Mouse (Mus musculus) heart, adult 2 months (tissue): ENCODE results near the gene Gm5751. TPM values are rescaled to one million over a fixed set of nuclear protein-coding genes. Genes with fewer than 3 reads are reported as not detected.

ENCODE experiments used
- DNase-seq, 2 experiments: peaks; one replicate each; pipeline ENCODE4 v3.0.0; 2021
- H3K27ac ChIP-seq: fragments of 200-600 bp; 2 replicates; pipeline ENCODE4 v1.8.1; 2022
- H3K27me3 ChIP-seq: fragments of 200-500 bp; 2 replicates; pipeline ENCODE4 v1.6.1; 2012; ENCODE audit warnings: mild to moderate bottlenecking, low read length, inconsistent platforms, mixed read lengths; ENCODE audit not compliant: control insufficient read depth, insufficient read depth
- H3K36me3 ChIP-seq: fragments of 200-500 bp; 2 replicates; pipeline ENCODE4 v1.6.1; 2012; ENCODE audit warnings: low read length, inconsistent platforms; ENCODE audit not compliant: control insufficient read depth, insufficient read depth
- H3K4me1 ChIP-seq: fragments of 200-500 bp; 2 replicates; pipeline ENCODE4 v1.6.1; 2011; ENCODE audit warnings: low read length; ENCODE audit not compliant: control insufficient read depth, insufficient read depth
- H3K4me3 ChIP-seq: fragments of 200-600 bp; 2 replicates; pipeline ENCODE4 v1.8.1; 2022
- H3K79me2 ChIP-seq: fragments of 200-500 bp; replicated peaks from 2 replicates; pipeline ENCODE4 v1.6.1; 2012; ENCODE audit warnings: mild to moderate bottlenecking, inconsistent platforms, low read length, moderate library complexity, mixed read lengths; ENCODE audit not compliant: control insufficient read depth, insufficient read depth
- H3K9ac ChIP-seq: fragments of 200-500 bp; 2 replicates; pipeline ENCODE4 v1.6.1; 2012; ENCODE audit warnings: low read depth, mild to moderate bottlenecking, control low read depth, inconsistent platforms, low read length, mixed read lengths
- CTCF ChIP-seq: fragments of 200-600 bp; IDR thresholded peaks from 2 replicates; pipeline ENCODE4 v1.8.1; 2022; ENCODE audit warnings: antibody characterized with exemption, mild to moderate bottlenecking, moderate library complexity
- EP300 ChIP-seq: fragments of 200-500 bp; IDR thresholded peaks from 2 replicates; pipeline ENCODE4 v1.6.1; 2011; ENCODE audit warnings: low read depth, low read length, control low read depth; ENCODE audit not compliant: insufficient read depth
- POLR2A ChIP-seq: fragments of 200-500 bp; IDR thresholded peaks from 2 replicates; pipeline ENCODE4 v1.6.1; 2011; ENCODE audit warnings: mild to moderate bottlenecking, low read depth, low read length, control low read depth; ENCODE audit not compliant: insufficient read depth
- WGBS: fragments of 180-500 bp; shearing (Covaris S2); methylation state at CpG from one replicate; pipeline ENCODE4 v1.1.7; 2018; 5-methylcytosine and 5-hydroxymethylcytosine counted together
- intact Hi-C: fragments of 180-260 bp; cut with DNase I; formaldehyde crosslinking; loops from one replicate; pipeline ENCODE4 v1.15.1; 2025
- polyA plus RNA-seq: library from polyadenylated mRNA; depleted of rRNA; stranded (reverse); fragments of >200 nt; gene quantifications from 2 replicates; pipeline ENCODE4 v1.2.3, GENCODE M21; 2012
- total RNA-seq, 2 experiments: library from RNA; stranded (reverse); gene quantifications; 2 replicates each; pipeline ENCODE4 v1.2.3; 2021

Gene Gm5751
- total and polyA plus RNA-seq, 3 experiments = not detected

DNA sequence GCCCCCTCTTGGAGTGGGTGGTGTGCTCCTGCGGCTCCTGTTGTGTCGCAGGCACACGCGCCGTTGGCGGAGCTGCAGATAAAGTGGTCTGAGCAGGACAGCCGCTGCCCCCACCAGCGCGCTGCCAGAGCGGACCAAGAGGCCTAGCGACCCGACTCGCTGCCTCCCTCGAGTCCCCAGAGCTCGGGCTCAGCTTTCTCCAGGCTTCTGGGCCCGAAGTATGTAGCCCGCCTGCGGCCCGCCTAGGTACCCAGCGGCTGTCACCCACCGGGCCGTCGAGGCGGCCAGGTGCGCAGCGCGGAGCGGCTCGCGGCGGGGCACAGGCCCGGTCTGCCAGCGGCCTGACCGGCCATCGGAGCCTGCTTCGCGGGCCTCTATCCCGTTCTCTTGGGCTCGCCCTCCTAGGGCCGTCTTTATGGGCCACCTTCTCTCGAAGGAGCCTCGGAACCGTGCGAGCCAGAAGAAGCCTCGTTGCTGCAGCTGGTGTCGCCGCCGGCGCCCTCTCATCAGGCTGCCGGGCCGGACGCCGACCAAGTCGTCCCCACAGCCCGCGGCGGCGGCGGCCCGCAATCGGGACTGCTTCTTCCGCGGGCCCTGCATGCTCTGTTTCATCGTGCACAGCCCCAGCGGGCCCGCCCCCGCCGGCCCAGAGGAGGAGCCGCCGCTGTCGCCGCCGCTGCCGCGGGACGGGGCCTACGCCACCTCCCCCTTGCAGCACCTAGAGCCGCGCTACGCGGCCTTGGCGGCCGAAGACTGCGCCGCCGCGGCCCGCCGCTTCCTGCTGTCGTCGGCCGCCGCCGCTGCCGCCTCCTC, 18.5 kb downstream of the Gm5751 start, which contains the start of gene B630019K06Rik:
TSS of gene B630019K06Rik (plus strand) at position 40 of the 813 bp plus-strand sequence.
- WGBS = 13% methylated on average over 86 of the region's 95 CpGs
- Histone ChIP-seq H3K27me3 (no peaks in the 10 kb centered on the region), H3K4me3 (peak within 1 kb of the TSS; percentile 56), H3K36me3 (no peaks in the 10 kb centered on the region), H3K4me1 (no peaks in the 10 kb centered on the region), H3K9ac (peak within 1 kb of the TSS; percentile 88), H3K27ac (peak within 1 kb of the TSS; percentile 36; the same call in 1 of the 2 replicates), H3K79me2 (no peaks in the 10 kb centered on the region)
- DNase-seq = peak; percentile 79 to 83
- no peak for TF ChIP-seq EP300
- no peak for TF ChIP-seq POLR2A
- no peak for TF ChIP-seq CTCF
- intact Hi-C loops = no loop called here

DNA sequence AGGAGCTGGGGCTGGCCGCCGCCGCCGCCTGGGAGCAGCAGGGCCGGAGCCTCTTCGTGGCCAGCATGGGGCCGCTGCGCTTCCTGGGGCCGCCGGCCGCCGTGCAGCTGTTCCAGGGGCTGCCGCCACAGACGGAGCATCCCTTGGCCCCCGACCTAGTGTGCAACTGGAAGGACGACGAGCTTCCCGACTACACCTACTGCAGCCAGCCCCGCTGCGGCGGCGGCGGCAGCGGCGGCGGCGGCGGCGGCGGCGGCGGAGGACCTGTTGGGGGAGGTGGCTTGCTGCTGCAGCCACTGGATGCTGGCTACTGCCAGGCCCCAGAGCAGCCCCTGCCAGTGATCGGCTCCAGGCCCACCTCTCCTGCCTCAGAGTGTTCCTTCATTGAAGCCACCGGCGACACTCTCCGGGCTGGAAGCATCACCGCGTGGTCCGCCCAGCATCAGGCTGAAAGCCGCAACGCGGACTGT, 19.2 kb downstream of the Gm5751 start:
- H3K4me1 ChIP-seq = no peaks in the 10 kb centered on the region
- DNase-seq = no peak
- 16% methylated on average over 41 of the region's 42 CpGs for WGBS
- H3K27me3 ChIP-seq = no peaks in the 10 kb centered on the region
- H3K27ac ChIP-seq = no peak overlapping the region
- peak overlapping the region; percentile 56 for H3K4me3 ChIP-seq
- peak overlapping the region; percentile 88 for H3K9ac ChIP-seq
- H3K36me3 ChIP-seq = no peaks in the 10 kb centered on the region
- TF ChIP-seq POLR2A (no peak), EP300 (no peak), CTCF (no peak)
- H3K79me2 ChIP-seq = no peaks in the 10 kb centered on the region
- intact Hi-C loops = no loop called here

GRCm38 (mm10) chrX:8900823-8901222, 26.8 kb downstream of the Gm5751 start:
- H3K4me1 ChIP-seq = no peaks in the 10 kb centered on the region
- H3K79me2 ChIP-seq = no peaks in the 10 kb centered on the region
- TF ChIP-seq EP300 (no peak), CTCF (no peak), POLR2A (no peak)
- H3K9ac ChIP-seq = no peak overlapping the region
- 62% methylated on average over 4 of the region's 4 CpGs for WGBS
- no peak overlapping the region for H3K4me3 ChIP-seq
- no peak overlapping the region for H3K27ac ChIP-seq
- intact Hi-C loops = no loop called here
- no peak for DNase-seq
- no peaks in the 10 kb centered on the region for H3K36me3 ChIP-seq
- H3K27me3 ChIP-seq = no peaks in the 10 kb centered on the region

GRCm38 (mm10) chrX:8901906-8902472, 27.9 kb downstream of the Gm5751 start:
- Histone ChIP-seq H3K4me3 (no peak overlapping the region), H3K36me3 (no peaks in the 10 kb centered on the region), H3K4me1 (no peaks in the 10 kb centered on the region), H3K9ac (no peak overlapping the region), H3K27me3 (no peaks in the 10 kb centered on the region), H3K79me2 (no peaks in the 10 kb centered on the region), H3K27ac (no peak overlapping the region)
- TF ChIP-seq EP300 (no peak), CTCF (no peak), POLR2A (no peak)
- 24% methylated on average over 7 of the region's 7 CpGs for WGBS
- intact Hi-C loops = no loop called here
- no peak for DNase-seq

GRCm38 (mm10) chrX:8921080-8921479, 47.0 kb downstream of the Gm5751 start:
- H3K27me3 ChIP-seq = no peaks in the 10 kb centered on the region
- TF ChIP-seq EP300 = no peak
- no peak for TF ChIP-seq CTCF
- no peak for TF ChIP-seq POLR2A
- H3K4me3 ChIP-seq = no peak overlapping the region
- no peaks in the 10 kb centered on the region for H3K4me1 ChIP-seq
- WGBS = 39% methylated on average over 4 of the region's 4 CpGs
- no peaks in the 10 kb centered on the region for H3K79me2 ChIP-seq
- intact Hi-C loops = no loop called here
- no peak for DNase-seq
- no peaks in the 10 kb centered on the region for H3K36me3 ChIP-seq
- H3K27ac ChIP-seq = no peak overlapping the region
- H3K9ac ChIP-seq = no peak overlapping the region
